Mouse (Mus musculus) frontal cortex, postnatal 10 days (tissue): ENCODE measurements at regions not wholly inside any gene's neighbourhood (a gene's known extent, or its start where the extent isn't known, plus 50 kb on each side); places are given as distances from the start of the nearest gene placed in this dataset.

Experiments
- DNase-seq, 2 experiments: peaks; one replicate each; pipeline ENCODE4 v3.0.0; 2022; ENCODE audit warnings: low spot score in 2 of 2, mixed read lengths in 1 of 2

- DNase-seq: no peak
Observed at GRCm38 (mm10) chr2:160192661-160193060, 141.3 kb downstream of the Gm826 start.

GRCm38 (mm10) chr2:160186106-160186505 lies 147.9 kb downstream of the Gm826 start:
- DNase-seq: no peak

GRCm38 (mm10) chr2:160170975-160171515 lies 162.9 kb downstream of the Gm826 start:
- no peak for DNase-seq

GRCm38 (mm10) chr2:160158599-160159261 lies 175.2 kb downstream of the Gm826 start:
- no peak for DNase-seq

GRCm38 (mm10) chr2:160153781-160154180 lies 180.2 kb downstream of the Gm826 start:
- DNase-seq: no peak

- DNase-seq: no peak
Observed at GRCm38 (mm10) chr2:160152101-160152500, 181.9 kb downstream of the Gm826 start.

- no peak for DNase-seq
Observed at GRCm38 (mm10) chr2:160148936-160149335, 185.0 kb downstream of the Gm826 start.

GRCm38 (mm10) chr2:160148516-160148915 lies 185.4 kb downstream of the Gm826 start:
- no peak for DNase-seq

GRCm38 (mm10) chr2:160148031-160148430 lies 185.9 kb downstream of the Gm826 start:
- no peak for DNase-seq

- no peak for DNase-seq
Observed at GRCm38 (mm10) chr2:160140166-160140740, 193.7 kb downstream of the Gm826 start.

- no peak for DNase-seq
Observed at GRCm38 (mm10) chr2:160138091-160138490, 195.9 kb downstream of the Gm826 start.

- no peak for DNase-seq
Observed at GRCm38 (mm10) chr2:160131797-160132196, 202.2 kb downstream of the Gm826 start.

- no peak for DNase-seq
Observed at GRCm38 (mm10) chr2:160131386-160131785, 202.6 kb downstream of the Gm826 start.

GRCm38 (mm10) chr2:160117148-160117547 lies 216.8 kb downstream of the Gm826 start:
- DNase-seq: no peak

- DNase-seq: no peak
Observed at GRCm38 (mm10) chr2:160111176-160111692, 222.7 kb downstream of the Gm826 start.

- DNase-seq: no peak
Observed at GRCm38 (mm10) chr2:160093078-160093477, 240.9 kb downstream of the Gm826 start.

- no peak for DNase-seq
Observed at GRCm38 (mm10) chr2:160085999-160086398, 248.0 kb downstream of the Gm826 start.

- no peak for DNase-seq
Observed at GRCm38 (mm10) chr2:160083674-160084073, 250.3 kb downstream of the Gm826 start.

- no peak for DNase-seq
Observed at GRCm38 (mm10) chr2:160082106-160082653, 251.8 kb downstream of the Gm826 start.

GRCm38 (mm10) chr2:160075694-160076093 lies 258.3 kb downstream of the Gm826 start:
- DNase-seq: no peak

GRCm38 (mm10) chr2:160070441-160070840 lies 263.5 kb downstream of the Gm826 start:
- DNase-seq: no peak

GRCm38 (mm10) chr2:160068772-160069171 lies 265.2 kb downstream of the Gm826 start:
- no peak for DNase-seq

GRCm38 (mm10) chr2:160067904-160068303 lies 266.1 kb downstream of the Gm826 start:
- no peak for DNase-seq
